Mouse (Mus musculus): ENCODE data around the gene Polrmt. TPM values are rescaled to one million over a fixed set of nuclear protein-coding genes. Genes with fewer than 3 reads are reported as not detected.
A peak's percentile ranks its signal among the peaks of the same experiment; 100 is the strongest.

Polrmt gene
- polyA plus RNA-seq, 1 experiment from 2014 or later: 32.2 TPM

GRCm38 (mm10) chr10:79691986-79692548 is 54.3 kb downstream of the Polrmt start:
- DNase-seq (ENCODE audit: low spot score) (no peak), ATAC-seq (ENCODE audit: insufficient number of reproducible peaks, low FRiP score, low TSS enrichment, low read depth) (no peak)
- peaks cover 9% of the 10 kb centered on the region for H3K36me3 ChIP-seq (ENCODE audit: control insufficient read depth, insufficient read depth, low read length)
- H3K9ac ChIP-seq (ENCODE audit: low read length): no peak overlapping the region
- no peaks in the 10 kb centered on the region for H3K27me3 ChIP-seq (ENCODE audit: control insufficient read depth, insufficient read depth, low read length)
- no peak overlapping the region for H3K4me3 ChIP-seq (ENCODE audit: low read depth, low read length)
- WGBS: 95% methylated on average over 2 of the region's 2 CpGs
- H3K27ac ChIP-seq (replicated peaks; ENCODE audit: low read depth, low read length): no peak overlapping the region
- H3K9me3 ChIP-seq (ENCODE audit: control insufficient read depth, low read length): no peaks in the 10 kb centered on the region
- H3K4me2 ChIP-seq (ENCODE audit: low read depth, severe bottlenecking): no peak overlapping the region
- peaks cover 8% of the 10 kb centered on the region; the same call in 1 of the 2 replicates for H3K4me1 ChIP-seq (ENCODE audit: control insufficient read depth, insufficient read depth, low read length)

- WGBS: 91% methylated on average over 3 of the region's 3 CpGs
- no peak for ATAC-seq (ENCODE audit: insufficient number of reproducible peaks, low FRiP score, low TSS enrichment, low read depth)
- Histone ChIP-seq H3K4me3 (ENCODE audit: low read depth, low read length) (no peak overlapping the region), H3K36me3 (ENCODE audit: control insufficient read depth, insufficient read depth, low read length) (peaks cover 26% of the 10 kb centered on the region), H3K27me3 (ENCODE audit: control insufficient read depth, insufficient read depth, low read length) (no peaks in the 10 kb centered on the region), H3K9ac (ENCODE audit: low read length) (no peak overlapping the region), H3K4me2 (ENCODE audit: low read depth, severe bottlenecking) (no peak overlapping the region), H3K9me3 (ENCODE audit: control insufficient read depth, low read length) (no peaks in the 10 kb centered on the region), H3K27ac (replicated peaks; ENCODE audit: low read depth, low read length) (no peak overlapping the region), H3K4me1 (ENCODE audit: control insufficient read depth, insufficient read depth, low read length) (no peaks in the 10 kb centered on the region)
- no peak for DNase-seq (ENCODE audit: low spot score)
These were observed 57.2 kb downstream of the Polrmt start for GRCm38 (mm10) chr10:79689178-79689577.

GRCm38 (mm10) chr10:79688720-79689119 is 57.7 kb downstream of the Polrmt start, which contains the start of gene Gzmm:
Gzmm (plus strand) TSS chr10:79689020.
- 84% methylated on average over 4 of the region's 4 CpGs for WGBS
- H3K9ac ChIP-seq (ENCODE audit: low read length): no peak within 1 kb of the TSS
- H3K36me3 ChIP-seq (ENCODE audit: control insufficient read depth, insufficient read depth, low read length): peaks cover 28% of the 10 kb centered on the region
- no peak within 1 kb of the TSS for H3K27ac ChIP-seq (replicated peaks; ENCODE audit: low read depth, low read length)
- ATAC-seq (ENCODE audit: insufficient number of reproducible peaks, low FRiP score, low TSS enrichment, low read depth) (no peak), DNase-seq (ENCODE audit: low spot score) (no peak)
- H3K27me3 ChIP-seq (ENCODE audit: control insufficient read depth, insufficient read depth, low read length): no peaks in the 10 kb centered on the region
- no peak within 1 kb of the TSS for H3K4me2 ChIP-seq (ENCODE audit: low read depth, severe bottlenecking)
- no peak within 1 kb of the TSS for H3K4me3 ChIP-seq (ENCODE audit: low read depth, low read length)
- no peaks in the 10 kb centered on the region for H3K4me1 ChIP-seq (ENCODE audit: control insufficient read depth, insufficient read depth, low read length)
- no peaks in the 10 kb centered on the region for H3K9me3 ChIP-seq (ENCODE audit: control insufficient read depth, low read length)

GRCm38 (mm10) chr10:79687513-79687912 is 58.9 kb downstream of the Polrmt start:
- no peak overlapping the region for H3K27ac ChIP-seq (replicated peaks; ENCODE audit: low read depth, low read length)
- H3K36me3 ChIP-seq (ENCODE audit: control insufficient read depth, insufficient read depth, low read length): peaks cover 28% of the 10 kb centered on the region
- 97% methylated on average over 6 of the region's 6 CpGs for WGBS
- ATAC-seq (ENCODE audit: insufficient number of reproducible peaks, low FRiP score, low TSS enrichment, low read depth): no peak
- H3K27me3 ChIP-seq (ENCODE audit: control insufficient read depth, insufficient read depth, low read length): no peaks in the 10 kb centered on the region
- no peak overlapping the region for H3K4me3 ChIP-seq (ENCODE audit: low read depth, low read length)
- no peak overlapping the region for H3K9ac ChIP-seq (ENCODE audit: low read length)
- H3K4me2 ChIP-seq (ENCODE audit: low read depth, severe bottlenecking): no peak overlapping the region
- no peaks in the 10 kb centered on the region for H3K9me3 ChIP-seq (ENCODE audit: control insufficient read depth, low read length)
- peaks cover 7% of the 10 kb centered on the region for H3K4me1 ChIP-seq (ENCODE audit: control insufficient read depth, insufficient read depth, low read length)
- no peak for DNase-seq (ENCODE audit: low spot score)

GRCm38 (mm10) chr10:79686691-79687090 is 59.7 kb downstream of the Polrmt start:
- ATAC-seq (ENCODE audit: insufficient number of reproducible peaks, low FRiP score, low TSS enrichment, low read depth): no peak
- DNase-seq (ENCODE audit: low spot score): no peak
- H3K4me1 ChIP-seq (ENCODE audit: control insufficient read depth, insufficient read depth, low read length): peaks cover 7% of the 10 kb centered on the region
- no peaks in the 10 kb centered on the region for H3K27me3 ChIP-seq (ENCODE audit: control insufficient read depth, insufficient read depth, low read length)
- no peak overlapping the region for H3K27ac ChIP-seq (replicated peaks; ENCODE audit: low read depth, low read length)
- H3K9me3 ChIP-seq (ENCODE audit: control insufficient read depth, low read length): no peaks in the 10 kb centered on the region
- H3K4me3 ChIP-seq (ENCODE audit: low read depth, low read length): no peak overlapping the region
- H3K9ac ChIP-seq (ENCODE audit: low read length): no peak overlapping the region
- WGBS: 100% methylated on average over 1 of the region's 1 CpGs
- peaks cover 28% of the 10 kb centered on the region for H3K36me3 ChIP-seq (ENCODE audit: control insufficient read depth, insufficient read depth, low read length)
- H3K4me2 ChIP-seq (ENCODE audit: low read depth, severe bottlenecking): no peak overlapping the region

- Histone ChIP-seq H3K27ac (replicated peaks; ENCODE audit: low read depth, low read length) (no peak overlapping the region), H3K36me3 (ENCODE audit: control insufficient read depth, insufficient read depth, low read length) (peaks cover 28% of the 10 kb centered on the region)
- ATAC-seq (ENCODE audit: insufficient number of reproducible peaks, low FRiP score, low TSS enrichment, low read depth): no peak
These were observed 60.2 kb downstream of the Polrmt start for GRCm38 (mm10) chr10:79686219-79686618.

More at GRCm38 (mm10) chr10:79686219-79686618, 60.2 kb downstream of the Polrmt start:
- no peak overlapping the region for H3K4me3 ChIP-seq (ENCODE audit: low read depth, low read length)
- no peak overlapping the region for H3K9ac ChIP-seq (ENCODE audit: low read length)
- DNase-seq (ENCODE audit: low spot score): no peak
- no peaks in the 10 kb centered on the region for H3K27me3 ChIP-seq (ENCODE audit: control insufficient read depth, insufficient read depth, low read length)
- H3K4me2 ChIP-seq (ENCODE audit: low read depth, severe bottlenecking): 0 out of 2 replicates have a peak overlapping the region, but pooled peaks have one; percentile 2
- H3K9me3 ChIP-seq (ENCODE audit: control insufficient read depth, low read length): no peaks in the 10 kb centered on the region
- 77% methylated on average over 2 of the region's 2 CpGs for WGBS
- peaks cover 7% of the 10 kb centered on the region for H3K4me1 ChIP-seq (ENCODE audit: control insufficient read depth, insufficient read depth, low read length)

Other genes with a start within 250 kb of the Polrmt start
- 20.3 and 21.8 TPM in 2 replicates for gene Plpp2, start 212.8 kb downstream of the Polrmt start, polyA plus RNA-seq (2014; fragmentation: Nextera tagmentation; extraction: Ambion mirVana)
- 54.2 and 56.2 TPM in 2 replicates for gene Mier2, start 191.4 kb downstream of the Polrmt start, polyA plus RNA-seq (2014; fragmentation: Nextera tagmentation; extraction: Ambion mirVana)
- gene Theg, start 159.2 kb downstream of the Polrmt start, polyA plus RNA-seq (2014; fragmentation: Nextera tagmentation; extraction: Ambion mirVana): not detected in 2 replicates
- gene C2cd4c, start 132.6 kb downstream of the Polrmt start, polyA plus RNA-seq (2014; fragmentation: Nextera tagmentation; extraction: Ambion mirVana): 0.04 TPM in 1 of 2 replicates, not detected in the other
- gene Shc2, start 108.7 kb downstream of the Polrmt start, polyA plus RNA-seq (2014; fragmentation: Nextera tagmentation; extraction: Ambion mirVana): 4.8 and 6.5 TPM in 2 replicates
- gene Odf3l2, start 100.8 kb downstream of the Polrmt start, polyA plus RNA-seq (2014; fragmentation: Nextera tagmentation; extraction: Ambion mirVana): not detected in 2 replicates
- gene Madcam1, start 82.0 kb downstream of the Polrmt start, polyA plus RNA-seq (2014; fragmentation: Nextera tagmentation; extraction: Ambion mirVana): 5.6 and 5.9 TPM in 2 replicates
- gene Tpgs1, start 77.2 kb downstream of the Polrmt start, polyA plus RNA-seq (2014; fragmentation: Nextera tagmentation; extraction: Ambion mirVana): 67.2 and 70.9 TPM in 2 replicates
- gene Cdc34, start 64.4 kb downstream of the Polrmt start, polyA plus RNA-seq (2014; fragmentation: Nextera tagmentation; extraction: Ambion mirVana): 171 and 175 TPM in 2 replicates
- 0.45 and 0.94 TPM in 2 replicates for gene Gzmm, start 57.6 kb downstream of the Polrmt start, polyA plus RNA-seq (2014; fragmentation: Nextera tagmentation; extraction: Ambion mirVana)
- 633 and 674 TPM in 2 replicates for gene Bsg, start 42.1 kb downstream of the Polrmt start, polyA plus RNA-seq (2014; fragmentation: Nextera tagmentation; extraction: Ambion mirVana)
- gene Hcn2, start 29.9 kb downstream of the Polrmt start, polyA plus RNA-seq (2014; fragmentation: Nextera tagmentation; extraction: Ambion mirVana): not detected in 2 replicates
- 0.17 and 0.33 TPM in 2 replicates for gene Fgf22, start 8.5 kb upstream of the Polrmt start, polyA plus RNA-seq (2014; fragmentation: Nextera tagmentation; extraction: Ambion mirVana)
- 112 and 118 TPM in 2 replicates for gene Rnf126, start 20.4 kb upstream of the Polrmt start, polyA plus RNA-seq (2014; fragmentation: Nextera tagmentation; extraction: Ambion mirVana)
- gene Fstl3, start 30.7 kb upstream of the Polrmt start, polyA plus RNA-seq (2014; fragmentation: Nextera tagmentation; extraction: Ambion mirVana): 1.8 and 1.9 TPM in 2 replicates
- gene Prss57, start 44.4 kb upstream of the Polrmt start, polyA plus RNA-seq (2014; fragmentation: Nextera tagmentation; extraction: Ambion mirVana): not detected in 2 replicates
- 108 and 109 TPM in 2 replicates for gene Palm, start 47.0 kb upstream of the Polrmt start, polyA plus RNA-seq (2014; fragmentation: Nextera tagmentation; extraction: Ambion mirVana)
- 0.21 and 0.29 TPM in 2 replicates for gene Misp, start 74.4 kb upstream of the Polrmt start, polyA plus RNA-seq (2014; fragmentation: Nextera tagmentation; extraction: Ambion mirVana)
- gene Ptbp1, start 107.8 kb upstream of the Polrmt start, polyA plus RNA-seq (2014; fragmentation: Nextera tagmentation; extraction: Ambion mirVana): 328 and 351 TPM in 2 replicates
- 16.0 and 19.6 TPM in 2 replicates for gene Prtn3, start 127.9 kb upstream of the Polrmt start, polyA plus RNA-seq (2014; fragmentation: Nextera tagmentation; extraction: Ambion mirVana)
- 95.1 and 95.7 TPM in 2 replicates for gene Plppr3, start 128.1 kb upstream of the Polrmt start, polyA plus RNA-seq (2014; fragmentation: Nextera tagmentation; extraction: Ambion mirVana)
- 0.20 TPM in 1 of 2 replicates, not detected in the other for gene Elane, start 139.7 kb upstream of the Polrmt start, polyA plus RNA-seq (2014; fragmentation: Nextera tagmentation; extraction: Ambion mirVana)
- gene Cfd, start 144.3 kb upstream of the Polrmt start, polyA plus RNA-seq (2014; fragmentation: Nextera tagmentation; extraction: Ambion mirVana): not detected in 2 replicates
- 43.1 and 43.8 TPM in 2 replicates for gene Med16, start 162.3 kb upstream of the Polrmt start, polyA plus RNA-seq (2014; fragmentation: Nextera tagmentation; extraction: Ambion mirVana)
- 6.7 TPM in 1 of 2 replicates, not detected in the other for gene Gm26602, start 164.3 kb upstream of the Polrmt start, polyA plus RNA-seq (2014; fragmentation: Nextera tagmentation; extraction: Ambion mirVana)
- gene Kiss1r, start 170.4 kb upstream of the Polrmt start, polyA plus RNA-seq (2014; fragmentation: Nextera tagmentation; extraction: Ambion mirVana): 0.21 and 0.34 TPM in 2 replicates
- gene R3hdm4, start 174.6 kb upstream of the Polrmt start, polyA plus RNA-seq (2014; fragmentation: Nextera tagmentation; extraction: Ambion mirVana): 133 and 138 TPM in 2 replicates
- 11.8 and 12.9 TPM in 2 replicates for gene Arid3a, start 180.5 kb upstream of the Polrmt start, polyA plus RNA-seq (2014; fragmentation: Nextera tagmentation; extraction: Ambion mirVana)
- gene Wdr18, start 213.6 kb upstream of the Polrmt start, polyA plus RNA-seq (2014; fragmentation: Nextera tagmentation; extraction: Ambion mirVana): 141 and 144 TPM in 2 replicates
- 0.23 and 0.41 TPM in 2 replicates for gene Grin3b, start 224.1 kb upstream of the Polrmt start, polyA plus RNA-seq (2014; fragmentation: Nextera tagmentation; extraction: Ambion mirVana)
- gene Tmem259, start 237.7 kb upstream of the Polrmt start, polyA plus RNA-seq (2014; fragmentation: Nextera tagmentation; extraction: Ambion mirVana): 15.7 and 15.9 TPM in 2 replicates
- gene Cnn2, start 242.0 kb upstream of the Polrmt start, polyA plus RNA-seq (2014; fragmentation: Nextera tagmentation; extraction: Ambion mirVana): 250 and 255 TPM in 2 replicates
- 1.3 and 1.4 TPM in 2 replicates for gene Abca7, start 249.9 kb upstream of the Polrmt start, polyA plus RNA-seq (2014; fragmentation: Nextera tagmentation; extraction: Ambion mirVana)